Mouse (Mus musculus): ENCODE measurements around the gene Slc44a2. TPM values are rescaled to one million over a fixed set of nuclear protein-coding genes. Genes with fewer than 3 reads are reported as not detected.

Slc44a2 gene
- polyA plus RNA-seq, 1 experiment from 2014 or later: 165 TPM

DNA sequence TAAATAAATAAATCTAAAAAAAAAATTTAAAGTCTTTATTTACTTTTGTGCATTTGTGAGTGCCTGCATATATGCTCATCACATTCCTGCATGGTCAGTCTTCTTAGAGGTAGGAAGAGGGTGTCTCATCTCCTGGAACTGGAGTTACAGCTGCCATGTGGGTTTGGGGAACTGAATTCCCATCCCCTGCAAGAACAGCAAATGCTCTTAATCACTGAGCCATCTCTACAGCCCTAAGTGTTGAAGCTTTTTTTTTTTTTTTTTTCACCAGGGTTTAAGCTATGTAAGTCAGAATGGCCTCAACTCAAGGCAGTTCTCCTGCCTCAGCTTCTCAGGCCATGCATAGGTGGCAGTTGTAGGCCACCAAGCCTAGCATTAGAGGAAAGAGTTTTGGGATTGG, 14.2 kb downstream of the Slc44a2 start:
- Histone ChIP-seq H3K4me1 (ENCODE audit: insufficient read depth, low read depth, low read length) (peaks cover 4% of the 10 kb centered on the region), H3K9me3 (ENCODE audit: low read length) (no peaks in the 10 kb centered on the region), H3K36me3 (ENCODE audit: insufficient read depth, low read length) (peaks cover 3% of the 10 kb centered on the region; the same call in 1 of the 2 replicates), H3K27ac (ENCODE audit: low read length) (no peak overlapping the region), H3K4me3 (ENCODE audit: low read depth, low read length) (no peak overlapping the region), H3K9ac (replicated peaks; ENCODE audit: low read depth) (no peak overlapping the region), H3K4me2 (replicated peaks; ENCODE audit: low read depth, low read length) (no peak overlapping the region), H3K27me3 (replicated peaks; ENCODE audit: insufficient read depth, low read length) (no peaks in the 10 kb centered on the region)
- DNase-seq (ENCODE audit: low spot score): no peak
- no peak for ATAC-seq
- TF ChIP-seq CTCF (IDR thresholded peaks at IDR 0.05): no peak
- no peak for TF ChIP-seq EP300 (IDR thresholded peaks at IDR 0.05)

DNA sequence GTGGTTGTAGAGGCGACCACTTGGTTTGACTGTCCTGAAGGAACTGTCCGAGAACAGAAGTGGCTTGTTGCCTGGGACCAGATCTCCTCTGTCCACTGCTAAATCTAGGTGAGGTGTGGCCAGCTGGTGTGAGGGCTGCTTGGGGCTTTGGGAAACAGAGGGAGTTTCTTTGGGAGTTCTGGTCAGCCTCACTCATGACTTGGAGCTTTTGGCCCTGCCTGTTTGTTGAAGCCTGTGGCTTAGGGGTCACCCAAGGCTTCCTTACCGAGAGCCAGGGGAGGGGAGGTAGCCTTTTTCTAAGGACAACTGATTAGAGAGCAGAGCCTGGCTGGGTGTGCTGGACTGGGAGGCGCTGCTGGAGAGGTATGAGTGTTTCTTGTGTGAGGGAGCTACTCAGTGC, 14.9 kb downstream of the Slc44a2 start:
- DNase-seq (ENCODE audit: low spot score) (no peak), ATAC-seq (no peak)
- Histone ChIP-seq H3K36me3 (ENCODE audit: insufficient read depth, low read length) (peaks cover 4% of the 10 kb centered on the region; the same call in 1 of the 2 replicates), H3K9me3 (ENCODE audit: low read length) (no peaks in the 10 kb centered on the region), H3K4me2 (replicated peaks; ENCODE audit: low read depth, low read length) (no peak overlapping the region), H3K9ac (replicated peaks; ENCODE audit: low read depth) (no peak overlapping the region), H3K27me3 (replicated peaks; ENCODE audit: insufficient read depth, low read length) (no peaks in the 10 kb centered on the region), H3K4me3 (ENCODE audit: low read depth, low read length) (no peak overlapping the region), H3K4me1 (ENCODE audit: insufficient read depth, low read depth, low read length) (peaks cover 4% of the 10 kb centered on the region), H3K27ac (ENCODE audit: low read length) (peak overlapping the region; percentile 51; the same call in 1 of the 2 replicates)
- 54% methylated on average over 4 of the region's 4 CpGs for WGBS
- no peak for TF ChIP-seq CTCF (IDR thresholded peaks at IDR 0.05)
- no peak for TF ChIP-seq EP300 (IDR thresholded peaks at IDR 0.05)

DNA sequence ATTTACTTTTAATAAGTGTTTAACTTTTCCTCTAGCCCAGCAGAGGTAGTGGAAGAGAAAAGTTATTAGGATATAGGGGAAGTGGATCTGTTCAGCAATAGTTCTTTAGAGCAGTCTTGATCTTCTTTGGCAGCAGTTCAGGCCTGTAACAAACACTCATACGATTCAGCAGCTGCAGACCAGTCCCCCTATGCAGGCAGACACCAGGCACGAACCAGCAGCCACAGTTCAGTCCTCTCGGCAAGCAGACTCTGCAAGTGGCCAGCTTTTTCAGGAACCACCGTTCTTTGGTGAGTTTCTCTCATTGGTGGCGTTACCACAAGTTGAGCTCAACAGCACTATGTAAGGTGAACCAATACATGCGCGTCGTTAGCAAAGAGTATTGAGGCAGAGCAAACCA, 16.0 kb downstream of the Slc44a2 start:
- WGBS: 69% methylated on average over 8 of the region's 8 CpGs
- H3K36me3 ChIP-seq (ENCODE audit: insufficient read depth, low read length): peaks cover 4% of the 10 kb centered on the region; the same call in 1 of the 2 replicates
- no peak overlapping the region for H3K27ac ChIP-seq (ENCODE audit: low read length)
- no peak for DNase-seq (ENCODE audit: low spot score)
- no peak overlapping the region for H3K4me3 ChIP-seq (ENCODE audit: low read depth, low read length)
- no peaks in the 10 kb centered on the region for H3K27me3 ChIP-seq (replicated peaks; ENCODE audit: insufficient read depth, low read length)
- no peak overlapping the region for H3K4me2 ChIP-seq (replicated peaks; ENCODE audit: low read depth, low read length)
- no peaks in the 10 kb centered on the region for H3K9me3 ChIP-seq (ENCODE audit: low read length)
- peaks cover 4% of the 10 kb centered on the region for H3K4me1 ChIP-seq (ENCODE audit: insufficient read depth, low read depth, low read length)
- no peak for TF ChIP-seq EP300 (IDR thresholded peaks at IDR 0.05)
- TF ChIP-seq CTCF (IDR thresholded peaks at IDR 0.05): no peak
- H3K9ac ChIP-seq (replicated peaks; ENCODE audit: low read depth): no peak overlapping the region
- no peak for ATAC-seq

DNA sequence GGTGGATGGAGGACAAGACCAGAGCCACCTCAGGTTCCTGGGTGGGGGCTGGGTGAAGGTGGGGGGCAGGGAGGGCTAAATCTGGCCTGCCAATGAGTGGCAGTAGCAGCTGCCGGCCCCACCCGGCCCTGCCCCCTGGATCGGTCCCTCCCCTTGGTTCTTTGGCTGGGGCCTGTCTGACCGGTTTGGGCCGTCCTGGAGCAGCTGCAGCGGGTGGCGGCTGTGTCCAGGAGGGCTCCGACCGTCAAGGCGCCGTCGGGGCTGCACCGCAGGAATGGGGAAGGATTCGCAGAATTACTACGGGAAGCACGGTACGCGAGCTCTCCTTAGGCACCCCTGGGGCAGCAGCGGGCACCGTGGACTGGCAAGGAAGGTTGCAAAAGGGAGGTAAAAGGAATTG, 17.2 kb downstream of the Slc44a2 start:
- no peaks in the 10 kb centered on the region for H3K27me3 ChIP-seq (replicated peaks; ENCODE audit: insufficient read depth, low read length)
- H3K27ac ChIP-seq (ENCODE audit: low read length): peak overlapping the region; percentile 85
- 17% methylated on average over 20 of the region's 20 CpGs for WGBS
- H3K4me1 ChIP-seq (ENCODE audit: insufficient read depth, low read depth, low read length): peaks cover 4% of the 10 kb centered on the region
- peak overlapping the region; percentile 47 for H3K4me2 ChIP-seq (replicated peaks; ENCODE audit: low read depth, low read length)
- no peaks in the 10 kb centered on the region for H3K9me3 ChIP-seq (ENCODE audit: low read length)
- H3K9ac ChIP-seq (replicated peaks; ENCODE audit: low read depth): peak overlapping the region; percentile 45; the same call in 1 of the 2 replicates
- ATAC-seq (peak; percentile 93), DNase-seq (ENCODE audit: low spot score) (peak; percentile 83)
- H3K4me3 ChIP-seq (ENCODE audit: low read depth, low read length): peak overlapping the region; percentile 32
- TF ChIP-seq CTCF (IDR thresholded peaks at IDR 0.05): no peak
- peak; percentile 43; the same call in 1 of the 2 replicates for TF ChIP-seq EP300 (IDR thresholded peaks at IDR 0.05)
- peaks cover 14% of the 10 kb centered on the region for H3K36me3 ChIP-seq (ENCODE audit: insufficient read depth, low read length)

DNA sequence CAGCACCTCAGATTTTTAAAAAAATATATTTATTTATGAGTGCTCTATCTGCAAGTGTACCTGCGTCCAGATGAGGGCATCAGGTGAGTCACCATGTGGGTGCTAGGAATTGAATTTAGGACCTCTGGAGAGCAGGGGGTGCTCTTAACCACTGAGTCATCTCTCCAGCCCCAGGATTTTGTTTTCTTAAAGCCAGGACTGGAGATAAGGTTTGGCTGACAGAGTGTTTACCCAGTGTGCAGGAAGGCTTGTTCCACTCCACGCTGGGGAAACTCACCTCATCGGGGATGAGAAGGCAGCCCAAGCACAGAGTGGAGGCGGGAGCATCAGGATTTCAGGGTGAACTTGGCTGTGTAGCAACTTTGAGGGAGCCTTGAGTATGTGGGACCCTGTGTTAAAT, 19.9 kb downstream of the Slc44a2 start:
- 43% methylated on average over 4 of the region's 4 CpGs for WGBS
- H3K4me1 ChIP-seq (ENCODE audit: insufficient read depth, low read depth, low read length): no peaks in the 10 kb centered on the region; the same call in 1 of the 2 replicates
- peak overlapping the region; percentile 66 for H3K27ac ChIP-seq (ENCODE audit: low read length)
- TF ChIP-seq CTCF (IDR thresholded peaks at IDR 0.05) (0 out of 2 replicates have a peak, but pooled peaks have one; percentile 27), EP300 (IDR thresholded peaks at IDR 0.05) (peak; percentile 83)
- peak; percentile 85 for DNase-seq (ENCODE audit: low spot score)
- H3K4me2 ChIP-seq (replicated peaks; ENCODE audit: low read depth, low read length): no peak overlapping the region
- ATAC-seq: peak; percentile 80
- peaks cover 39% of the 10 kb centered on the region for H3K36me3 ChIP-seq (ENCODE audit: insufficient read depth, low read length)
- no peak overlapping the region for H3K4me3 ChIP-seq (ENCODE audit: low read depth, low read length)
- H3K9ac ChIP-seq (replicated peaks; ENCODE audit: low read depth): no peak overlapping the region
- no peaks in the 10 kb centered on the region for H3K9me3 ChIP-seq (ENCODE audit: low read length)
- no peaks in the 10 kb centered on the region for H3K27me3 ChIP-seq (replicated peaks; ENCODE audit: insufficient read depth, low read length)

DNA sequence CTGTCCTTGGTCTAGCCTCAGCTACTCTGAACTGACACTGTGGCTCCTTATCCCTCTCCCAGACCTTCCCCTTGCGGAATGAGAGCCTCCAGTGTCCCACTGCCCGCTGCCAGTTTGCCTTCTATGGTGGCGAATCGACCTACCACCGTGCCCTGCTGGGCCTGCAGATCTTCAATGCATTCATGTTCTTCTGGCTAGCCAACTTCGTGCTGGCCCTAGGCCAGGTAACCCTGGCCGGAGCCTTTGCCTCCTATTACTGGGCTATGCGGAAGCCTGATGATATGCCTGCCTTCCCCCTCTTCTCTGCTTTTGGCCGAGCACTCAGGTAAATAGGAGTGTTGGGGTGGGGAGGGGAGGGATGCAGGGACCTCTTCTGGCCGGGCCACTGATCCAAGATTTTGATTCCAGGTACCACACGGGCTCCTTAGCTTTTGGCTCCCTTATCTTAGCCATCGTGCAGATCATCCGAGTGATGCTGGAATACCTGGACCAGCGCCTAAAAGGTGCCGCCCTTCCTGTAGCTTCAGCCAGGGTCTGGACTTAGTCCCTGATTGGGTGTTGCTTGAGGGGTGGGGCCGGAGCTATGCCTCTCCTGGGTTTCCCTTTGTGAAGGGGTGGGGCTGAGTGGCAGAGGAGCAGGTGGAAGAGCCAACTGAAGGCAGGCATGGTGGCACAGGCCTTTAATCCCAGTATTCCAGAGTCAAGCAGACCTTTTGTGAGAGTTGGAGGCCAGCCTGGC, 26.3 kb downstream of the Slc44a2 start:
- ATAC-seq: peak; percentile 48
- Histone ChIP-seq H3K4me3 (ENCODE audit: low read depth, low read length) (no peak overlapping the region), H3K27me3 (replicated peaks; ENCODE audit: insufficient read depth, low read length) (no peaks in the 10 kb centered on the region), H3K36me3 (ENCODE audit: insufficient read depth, low read length) (peaks cover 56% of the 10 kb centered on the region), H3K9me3 (ENCODE audit: low read length) (no peaks in the 10 kb centered on the region), H3K4me2 (replicated peaks; ENCODE audit: low read depth, low read length) (no peak overlapping the region), H3K9ac (replicated peaks; ENCODE audit: low read depth) (no peak overlapping the region), H3K4me1 (ENCODE audit: insufficient read depth, low read depth, low read length) (no peaks in the 10 kb centered on the region), H3K27ac (ENCODE audit: low read length) (peak overlapping the region; percentile 47; the same call in 1 of the 2 replicates)
- peak; percentile 33 for DNase-seq (ENCODE audit: low spot score)
- WGBS: 68% methylated on average over 16 of the region's 16 CpGs
- TF ChIP-seq EP300 (IDR thresholded peaks at IDR 0.05): no peak

Data from lung, postnatal 0 days (tissue).